ENCODE assay signal across 15 mouse cellular contexts in genomic region chr9:4639192-4639900, GRCm38 (mm10).
DNase-seq lines count a peak whose midpoint lies in the region; ATAC-seq lines count a peak whose summit lies in the region.
"Had no signal": no experiment of that assay in that cellular context is flagged by ENCODE, and none has a peak within 500 bp of the region (broad histone marks: within the 10 kb centered on the region; RNA-seq: fewer than 3 reads in every experiment).

No protein-coding gene starts in this region.

- no peaks in the 10 kb centered on the region for H3K36me3 ChIP-seq in forebrain, embryonic 13.5 days (ENCODE audit: poor library complexity, severe bottlenecking)
- H3K36me3 ChIP-seq in forebrain, embryonic 10.5 days (replicated peaks), result no peaks in the 10 kb centered on the region
- H3K36me3 ChIP-seq: limb, embryonic 12.5 days; neural tube, embryonic 15.5 days had no signal

- no peaks in the 10 kb centered on the region for H3K9me3 ChIP-seq in forebrain, embryonic 13.5 days (replicated peaks)
- no peaks in the 10 kb centered on the region for H3K9me3 ChIP-seq in forebrain, embryonic 10.5 days
- H3K9me3 ChIP-seq: limb, embryonic 12.5 days; neural tube, embryonic 15.5 days had no signal

- no peaks in the 10 kb centered on the region for H3K4me1 ChIP-seq in forebrain, embryonic 13.5 days
- no peaks in the 10 kb centered on the region for H3K4me1 ChIP-seq in forebrain, embryonic 10.5 days
- H3K4me1 ChIP-seq: limb, embryonic 12.5 days; neural tube, embryonic 15.5 days had no signal

- no peak overlapping the region for H3K4me3 ChIP-seq in forebrain, embryonic 13.5 days
- H3K4me3 ChIP-seq in forebrain, embryonic 10.5 days, result no peak overlapping the region
- H3K4me3 ChIP-seq: limb, embryonic 12.5 days; neural tube, embryonic 15.5 days had no signal

- no peak for DNase-seq in forebrain, embryonic 10.5 days (ENCODE audit: extremely low spot score, low spot score)
- DNase-seq in cerebellum, adult 9-11 months, result peak; percentile 55
- DNase-seq in layer of hippocampus, adult 8-10 months (ENCODE audit: low spot score in 2 of 2), result peak; percentile 20 to 41
- peak; percentile 62 to 68 for DNase-seq in right cerebral cortex, adult 2 months (ENCODE audit: low spot score in 2 of 2)
- no peak for DNase-seq in retina, postnatal 1 day
- no peak for DNase-seq in kidney, postnatal 4 days
- no peak for DNase-seq in testis, postnatal 14 days (ENCODE audit: low spot score)
- DNase-seq: heart, adult 18-20 months; heart, postnatal 4 days; kidney, adult 18-20 months; lung, postnatal 14 days; midbrain, embryonic 14.5 days had no signal

- no peak overlapping the region for H3K9ac ChIP-seq in forebrain, embryonic 13.5 days
- H3K9ac ChIP-seq: limb, embryonic 12.5 days; neural tube, embryonic 15.5 days had no signal

- 76% methylated on average over 2 of the region's 2 CpGs for WGBS in forebrain, embryonic 13.5 days
- WGBS in forebrain, embryonic 10.5 days, result 84% methylated on average over 2 of the region's 2 CpGs

- no peak overlapping the region for H3K27ac ChIP-seq in forebrain, embryonic 13.5 days
- no peak overlapping the region for H3K27ac ChIP-seq in forebrain, embryonic 10.5 days
- H3K27ac ChIP-seq: limb, embryonic 12.5 days; neural tube, embryonic 15.5 days had no signal

- no peaks in the 10 kb centered on the region for H3K27me3 ChIP-seq in forebrain, embryonic 13.5 days
- H3K27me3 ChIP-seq in forebrain, embryonic 10.5 days (ENCODE audit: poor library complexity, severe bottlenecking), result no peaks in the 10 kb centered on the region
- H3K27me3 ChIP-seq: limb, embryonic 12.5 days; neural tube, embryonic 15.5 days had no signal

- peak; percentile 78; the same call in 1 of the 2 replicates for ATAC-seq in forebrain, embryonic 13.5 days

- H3K4me2 ChIP-seq in forebrain, embryonic 13.5 days, result no peak overlapping the region
- H3K4me2 ChIP-seq: limb, embryonic 12.5 days; neural tube, embryonic 15.5 days had no signal

Comparison
In these comparisons a context has a peak if more than half of its experiments do, and no peak if none do; other contexts are left out.
1. DNase-seq: peak in cerebellum, adult 9-11 months (single experiment), layer of hippocampus, adult 8-10 months (2 of 2) and right cerebral cortex, adult 2 months (2 of 2); none in forebrain, embryonic 10.5 days (single experiment), retina, postnatal 1 day (single experiment), kidney, postnatal 4 days (0 of 2) and testis, postnatal 14 days (single experiment).